Mouse (Mus musculus): ENCODE measurements around the gene Hyal3.
"Not testable (repeated sequence)": the region's sequence is repeated elsewhere in the genome, so short reads cannot be mapped to it uniquely, and the experiment has no call there.

The Hyal3 gene

DNA sequence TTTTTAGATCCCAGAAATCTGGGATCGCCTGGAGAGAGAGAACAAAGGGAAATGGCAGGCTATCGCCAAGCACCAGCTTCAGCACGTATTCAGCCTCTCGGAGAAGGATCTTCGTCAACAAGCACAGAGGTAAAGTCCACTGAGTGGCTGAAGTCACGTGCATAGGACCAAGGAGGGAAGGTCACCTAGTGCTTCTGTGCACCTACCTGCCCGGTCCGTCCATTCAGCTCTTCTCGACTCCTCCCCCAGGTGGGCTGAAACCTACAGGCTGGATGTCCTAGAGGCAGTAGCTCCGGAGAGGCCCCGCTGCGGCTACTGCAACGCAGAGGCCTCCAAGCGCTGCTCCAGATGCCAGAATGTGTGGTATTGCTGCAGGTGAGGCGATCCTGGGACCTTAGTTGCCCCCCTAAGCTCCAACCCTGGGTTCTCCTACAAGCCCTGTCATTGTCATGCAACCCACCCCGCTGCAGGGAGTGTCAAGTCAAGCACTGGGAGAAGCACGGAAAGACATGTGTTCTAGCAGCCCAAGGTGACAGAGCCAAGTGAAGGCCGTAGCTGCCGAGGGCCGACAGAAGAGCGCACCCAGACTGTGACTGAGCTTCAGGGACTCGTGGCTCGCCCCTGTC lies 30.0 kb upstream of the Hyal3 start:
- DNase-seq (ENCODE audit: low spot score), result peak; percentile 90

- peak; percentile 91 for DNase-seq (ENCODE audit: low spot score)
Measured at GRCm38 (mm10) chr9:107551117-107551889, 29.3 kb upstream of the Hyal3 start, which contains the start of gene Rassf1. Gene Rassf1 (plus strand): TSS chr9:107551555.

- peak; percentile 51 for DNase-seq (ENCODE audit: low spot score)
Measured at GRCm38 (mm10) chr9:107551890-107552355, 28.7 kb upstream of the Hyal3 start.

GRCm38 (mm10) chr9:107552690-107553393 lies 27.8 kb upstream of the Hyal3 start:
- DNase-seq (ENCODE audit: low spot score), result no peak

- DNase-seq (ENCODE audit: low spot score), result no peak
Measured at GRCm38 (mm10) chr9:107553541-107554318, 26.9 kb upstream of the Hyal3 start.

DNA sequence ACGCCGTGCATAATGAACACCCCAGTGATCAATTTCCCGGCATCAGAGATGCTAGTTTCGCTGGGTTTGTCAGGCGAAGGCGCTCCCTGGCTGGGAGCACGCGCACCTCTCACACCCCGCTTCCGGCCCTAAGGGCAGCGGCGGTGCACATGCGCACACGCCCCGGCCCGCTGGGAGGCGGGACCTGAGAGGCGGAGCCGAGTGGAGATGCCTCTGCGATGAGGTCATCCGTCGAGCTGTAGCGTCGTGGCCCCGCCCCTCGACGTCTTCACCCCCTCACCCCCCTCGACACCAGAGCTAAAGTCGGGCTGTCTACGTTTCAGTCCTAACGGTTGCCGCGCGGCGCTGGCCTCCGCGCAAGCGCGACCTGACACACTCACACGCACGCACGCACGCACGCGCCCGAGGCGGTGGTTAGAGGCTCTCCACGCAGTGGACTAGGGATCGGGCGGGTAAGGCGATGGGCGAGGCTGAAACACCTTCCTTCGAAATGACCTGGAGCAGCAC lies 26.2 kb upstream of the Hyal3 start:
- peak; percentile 98 for DNase-seq (ENCODE audit: low spot score)

GRCm38 (mm10) chr9:107555031-107555457 lies 25.6 kb upstream of the Hyal3 start:
- DNase-seq (ENCODE audit: low spot score), result peak; percentile 73

DNA sequence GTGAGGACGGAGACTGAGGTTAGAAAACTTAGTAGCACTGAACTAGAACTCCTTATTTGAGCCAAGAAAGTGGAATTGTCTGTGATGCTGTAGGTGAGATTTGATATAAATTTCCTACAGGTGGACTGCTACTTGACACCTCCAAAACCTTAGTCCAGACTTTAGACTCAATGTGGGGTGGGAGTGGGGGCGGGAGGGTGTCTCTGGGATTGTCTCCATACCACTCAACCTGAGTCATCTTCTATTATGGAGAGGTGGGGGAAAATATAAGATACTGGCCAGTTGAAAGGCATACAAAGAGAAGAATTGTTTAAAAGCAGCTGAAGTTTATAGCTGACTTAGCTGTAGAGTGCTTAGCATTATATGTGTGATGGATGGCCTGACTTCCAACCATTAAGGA lies 24.9 kb upstream of the Hyal3 start:
- no peak for DNase-seq (ENCODE audit: low spot score)

DNA sequence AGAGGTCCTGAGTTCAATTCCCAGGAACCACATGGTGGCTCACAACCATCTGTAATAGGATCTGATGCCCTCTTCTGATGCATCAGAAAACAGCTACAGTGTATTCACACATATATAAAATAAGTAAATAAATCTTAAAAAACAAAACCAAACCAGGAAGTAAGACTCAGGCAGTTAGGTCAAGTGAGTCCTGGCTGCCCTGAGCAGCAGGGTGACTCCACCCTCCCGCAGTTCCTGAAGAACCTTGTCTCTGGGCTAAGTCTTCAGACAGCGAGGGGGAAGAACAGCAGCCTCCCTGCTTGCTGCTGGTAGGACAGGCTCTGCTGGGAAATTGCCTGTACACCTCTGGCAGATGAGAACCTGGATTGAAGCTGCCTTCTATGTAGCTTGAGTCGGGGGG lies 24.3 kb upstream of the Hyal3 start:
- DNase-seq (ENCODE audit: low spot score), result no peak

DNA sequence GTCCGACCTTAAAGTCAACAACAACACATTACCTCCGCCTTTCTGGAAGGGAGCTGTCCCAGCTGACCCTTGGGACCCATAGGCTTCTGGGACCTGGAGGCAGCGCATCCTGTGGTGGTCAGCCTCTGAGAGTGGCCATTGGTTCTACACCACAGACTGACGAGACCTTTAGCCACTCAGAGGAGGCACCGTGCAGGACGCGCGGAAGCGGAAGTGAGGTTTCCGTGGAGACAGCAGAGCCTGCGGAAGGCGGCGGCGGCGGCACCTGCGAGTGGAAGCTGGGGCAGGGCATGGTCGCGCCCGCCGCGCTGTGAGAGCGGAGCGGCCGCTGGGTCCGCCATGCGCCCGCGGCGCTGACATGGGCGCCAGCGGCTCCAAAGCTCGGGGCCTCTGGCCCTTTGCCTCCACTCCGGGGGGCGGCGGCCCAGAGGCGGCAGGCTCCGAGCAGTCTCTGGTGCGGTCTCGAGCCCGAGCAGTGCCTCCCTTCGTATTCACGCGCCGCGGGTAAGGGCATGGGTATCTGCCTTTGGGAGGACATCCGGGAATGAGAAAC lies 17.5 kb upstream of the Hyal3 start, which contains the start of gene Tusc2:
Gene Tusc2 (plus strand): TSS at position 227 of the 553 bp plus-strand sequence.
- peak; percentile 95 for DNase-seq (ENCODE audit: low spot score)

DNA sequence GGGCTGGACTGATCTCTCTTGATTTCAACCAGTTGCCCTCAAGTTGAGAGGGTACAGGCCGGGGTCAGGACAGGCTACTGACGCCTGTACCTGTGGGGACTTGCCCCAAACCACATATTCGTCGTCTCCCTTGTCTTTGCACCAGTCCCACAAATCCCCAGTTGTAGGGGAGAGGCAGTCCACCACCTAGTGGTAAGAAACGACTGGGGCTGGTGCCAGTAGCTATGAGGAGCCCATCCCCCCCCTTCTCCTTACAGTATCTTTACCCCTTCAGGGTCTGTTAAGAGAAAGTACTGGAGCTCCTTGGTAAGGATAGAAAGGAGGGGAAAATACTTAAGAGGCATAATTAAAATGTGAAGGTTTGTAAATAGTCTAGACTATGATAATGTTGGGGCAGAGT lies 15.1 kb upstream of the Hyal3 start:
- not testable (repeated sequence) for DNase-seq (ENCODE audit: low spot score)

DNA sequence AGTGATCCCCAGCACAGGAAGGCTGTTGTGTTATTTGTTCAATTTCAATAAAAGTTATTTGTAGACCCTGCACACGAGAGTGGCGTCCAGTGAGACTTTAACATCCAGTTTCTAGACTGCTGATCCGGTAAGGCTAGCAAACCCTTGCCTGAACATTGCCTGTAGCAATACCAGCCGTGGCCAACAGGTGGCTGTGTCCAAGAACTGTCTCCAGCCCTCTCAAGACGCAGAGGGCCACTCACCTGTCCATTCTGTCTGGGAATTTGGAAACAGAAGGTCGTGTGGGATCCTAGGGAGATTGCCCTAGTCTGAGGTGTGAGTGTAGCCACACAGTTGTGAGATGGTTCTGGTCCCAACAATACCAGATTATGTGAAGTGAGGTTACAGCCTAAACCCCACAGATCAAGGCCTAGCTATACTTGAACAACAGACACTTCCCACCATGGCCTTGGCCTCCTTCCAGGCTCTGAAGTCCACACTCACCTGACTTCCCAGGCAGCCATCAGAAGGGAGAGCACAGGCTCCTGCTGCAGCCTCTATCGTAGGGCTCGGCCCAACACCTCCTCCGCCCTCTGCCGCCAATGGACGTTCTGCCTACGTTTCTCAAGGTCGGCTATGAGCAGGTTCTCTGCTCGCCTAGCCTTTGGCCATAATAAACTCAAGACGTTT lies 14.4 kb upstream of the Hyal3 start:
- DNase-seq (ENCODE audit: low spot score), result peak; percentile 82

DNA sequence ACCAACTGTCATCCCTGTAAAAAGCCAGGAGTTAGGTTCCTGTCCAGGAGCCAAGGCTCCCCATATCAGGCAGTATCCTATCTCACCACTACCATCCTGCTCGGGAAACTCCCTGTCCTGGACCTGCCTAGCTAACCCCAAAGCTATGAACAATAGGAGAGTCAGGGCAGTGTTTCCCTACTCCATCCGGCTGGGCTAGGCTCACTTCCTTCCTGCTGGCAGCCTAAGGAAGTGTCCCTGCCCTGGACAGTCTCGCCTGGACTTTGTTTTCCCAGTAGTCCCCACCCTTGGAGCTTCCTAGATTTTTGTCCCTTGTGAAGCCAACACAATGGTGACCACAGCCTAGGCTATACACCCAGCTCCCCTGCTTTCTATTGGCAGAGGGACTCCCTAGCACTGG lies 13.8 kb upstream of the Hyal3 start:
- peak; percentile 50 for DNase-seq (ENCODE audit: low spot score)

DNA sequence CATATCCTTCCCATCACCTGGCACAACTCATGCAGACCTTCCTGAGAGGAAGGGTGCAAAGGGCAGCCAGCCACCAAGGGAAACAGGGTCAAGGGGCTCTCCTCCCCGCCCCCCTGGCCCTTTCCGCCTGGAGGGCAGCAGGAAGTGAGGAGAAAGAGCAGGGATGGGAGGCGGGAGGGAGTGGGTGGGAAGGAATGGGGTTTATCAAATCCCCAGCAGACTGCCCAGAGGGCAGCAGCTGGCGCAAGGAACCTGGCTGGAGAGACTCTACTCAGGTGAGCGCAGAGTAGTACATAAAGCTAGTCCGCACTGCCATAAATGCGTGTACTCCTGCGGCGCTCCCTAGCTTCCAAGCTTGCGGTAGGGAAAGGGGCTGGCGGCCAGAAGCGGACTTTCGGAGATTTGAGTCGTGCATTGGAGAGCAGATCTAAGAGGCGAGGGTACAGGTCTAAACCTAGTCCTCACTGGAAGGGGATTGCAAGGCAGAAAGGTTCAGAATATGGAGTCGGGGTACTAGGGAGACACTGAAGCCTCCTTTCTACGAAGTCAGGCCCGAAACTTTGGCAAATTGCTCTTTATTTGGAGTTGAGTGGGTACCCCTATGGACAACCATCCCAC lies 12.8 kb upstream of the Hyal3 start, which contains the start of gene Hyal2:
Gene Hyal2 (plus strand): TSS at position 244 of the 618 bp plus-strand sequence.
- peak; percentile 80 for DNase-seq (ENCODE audit: low spot score)

DNA sequence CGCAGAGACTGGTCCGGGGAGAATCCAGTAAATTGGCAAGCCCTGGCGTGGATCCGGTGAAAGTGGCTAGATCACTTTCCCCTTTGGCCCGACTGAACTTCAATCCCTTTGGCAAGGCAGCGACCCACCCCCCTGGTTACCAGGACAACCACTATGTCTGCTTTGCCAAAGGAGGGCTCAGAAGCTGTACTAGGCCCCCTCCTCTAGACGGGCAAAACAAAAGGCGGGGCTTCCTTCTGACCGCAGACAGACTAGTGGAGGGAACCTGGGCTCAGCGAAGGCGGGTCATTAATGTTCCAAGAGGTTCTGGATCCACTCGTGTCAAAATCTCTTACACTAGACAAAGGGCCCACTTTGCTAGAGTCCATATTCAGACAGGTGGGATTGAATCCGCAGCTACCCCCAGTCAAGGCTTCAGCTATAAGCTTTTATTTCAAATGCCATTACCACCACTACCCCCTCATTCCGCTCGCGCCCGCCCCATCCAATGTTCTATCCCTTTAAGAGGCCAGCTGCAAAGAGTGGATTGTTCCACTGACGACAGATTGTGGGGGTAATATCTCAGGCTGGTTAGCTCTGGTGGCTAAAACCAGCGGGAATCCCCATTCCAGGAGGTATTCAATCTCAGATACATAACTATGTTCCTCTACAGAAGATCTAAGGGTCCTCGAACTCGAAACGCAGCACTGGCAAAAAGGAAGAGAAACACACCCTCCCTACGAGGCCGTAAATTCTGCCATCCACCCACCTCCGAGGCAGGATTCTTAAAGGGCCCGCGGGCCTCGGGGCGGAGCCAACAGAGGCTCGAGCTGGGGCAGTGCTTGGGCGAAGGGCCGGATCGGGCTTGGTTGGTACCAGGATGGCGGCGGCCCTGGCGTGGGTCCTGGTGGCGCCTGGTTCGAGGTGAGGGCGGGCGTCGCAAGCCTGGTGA lies 12.0 kb upstream of the Hyal3 start:
- DNase-seq (ENCODE audit: low spot score), result peak; percentile 92

DNA sequence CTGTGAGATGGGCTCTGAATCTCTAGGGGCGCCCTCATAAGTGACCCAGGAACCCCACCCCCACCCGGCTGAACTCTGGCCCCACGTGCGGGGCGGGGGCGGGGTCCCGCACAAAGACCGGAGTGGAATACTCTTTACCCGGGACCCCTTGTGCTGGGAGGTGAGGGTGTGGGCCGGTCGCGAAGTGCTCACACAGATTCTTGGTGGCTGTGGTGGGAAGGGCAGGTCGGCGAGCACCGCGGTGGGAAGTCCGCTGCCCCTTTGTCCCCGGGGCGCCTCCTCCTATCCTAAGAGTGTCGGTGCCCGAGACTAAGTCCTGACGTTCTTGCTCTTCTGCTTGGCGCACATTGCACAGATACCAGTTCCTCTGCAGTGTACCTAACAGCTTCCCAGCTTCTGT lies 11.3 kb upstream of the Hyal3 start:
- DNase-seq (ENCODE audit: low spot score), result no peak

DNA sequence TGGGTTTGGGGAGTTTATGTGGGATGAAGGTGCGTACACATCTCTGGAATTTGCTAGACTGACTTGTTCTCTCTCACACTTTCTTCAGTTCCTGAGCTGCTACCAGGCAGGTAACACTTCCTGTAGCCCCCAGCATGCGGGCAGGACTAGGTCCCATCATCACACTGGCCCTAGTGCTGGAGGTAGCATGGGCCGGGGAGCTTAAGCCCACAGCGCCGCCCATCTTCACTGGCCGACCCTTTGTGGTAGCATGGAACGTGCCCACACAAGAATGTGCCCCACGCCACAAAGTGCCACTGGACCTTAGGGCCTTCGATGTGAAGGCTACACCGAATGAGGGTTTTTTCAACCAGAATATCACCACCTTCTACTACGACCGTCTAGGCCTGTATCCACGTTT lies 10.6 kb upstream of the Hyal3 start:
- no peak for DNase-seq (ENCODE audit: low spot score)

- no peak for DNase-seq (ENCODE audit: low spot score)
Measured at GRCm38 (mm10) chr9:107570845-107571244, 9.8 kb upstream of the Hyal3 start.
